Mouse (Mus musculus) embryo, embryonic 9.5 days (tissue): ENCODE results near the gene Trim61.
A peak's percentile ranks its signal among the peaks of the same experiment; 100 is the strongest.
"Not testable (repeated sequence)": the region's sequence is repeated elsewhere in the genome, so short reads cannot be mapped to it uniquely, and the experiment has no call there.

Experiments used
- DNase-seq: peaks from one replicate; pipeline ENCODE4 v3.0.0-alpha.2; 2017; ENCODE audit errors: extremely low spot score

The Trim61 gene

GRCm38 (mm10) chr8:65018423-65018822 lies at the start of gene Trim61, which contains the start of gene Trim60:
TSS of gene Trim61 (minus strand) at chr8:65018523.
TSS of gene Trim60 (minus strand) at chr8:65018584.
- DNase-seq: no peak

GRCm38 (mm10) chr8:65067694-65068472 lies 49.6 kb upstream of the Trim61 start:
- no peak for DNase-seq

- DNase-seq: no peak
Observed at GRCm38 (mm10) chr8:65067031-65067430, 48.7 kb upstream of the Trim61 start.

- DNase-seq: no peak
Observed at GRCm38 (mm10) chr8:65065622-65066021, 47.3 kb upstream of the Trim61 start.

GRCm38 (mm10) chr8:65064071-65064470 lies 45.7 kb upstream of the Trim61 start:
- no peak for DNase-seq

- DNase-seq: no peak
Observed at GRCm38 (mm10) chr8:65062195-65062594, 43.9 kb upstream of the Trim61 start.

- DNase-seq: no peak
Observed at GRCm38 (mm10) chr8:65056722-65057121, 38.4 kb upstream of the Trim61 start.

GRCm38 (mm10) chr8:65053968-65054367 lies 35.6 kb upstream of the Trim61 start:
- DNase-seq: no peak

- no peak for DNase-seq
Observed at GRCm38 (mm10) chr8:65053554-65053953, 35.2 kb upstream of the Trim61 start.

GRCm38 (mm10) chr8:65047801-65048200 lies 29.5 kb upstream of the Trim61 start:
- no peak for DNase-seq

GRCm38 (mm10) chr8:65047193-65047592 lies 28.9 kb upstream of the Trim61 start:
- no peak for DNase-seq

- DNase-seq: no peak
Observed at GRCm38 (mm10) chr8:65046565-65046964, 28.2 kb upstream of the Trim61 start.

GRCm38 (mm10) chr8:65037117-65037533 lies 18.8 kb upstream of the Trim61 start, which contains the start of gene Apela:
TSS of gene Apela (minus strand) at chr8:65037336.
- peak; percentile 78 for DNase-seq

GRCm38 (mm10) chr8:65034136-65034535 lies 15.8 kb upstream of the Trim61 start:
- no peak for DNase-seq

GRCm38 (mm10) chr8:65033056-65033455 lies 14.7 kb upstream of the Trim61 start:
- DNase-seq: no peak

- no peak for DNase-seq
Observed at GRCm38 (mm10) chr8:65032107-65032506, 13.8 kb upstream of the Trim61 start.

- DNase-seq: no peak
Observed at GRCm38 (mm10) chr8:65030735-65031485, 12.6 kb upstream of the Trim61 start.

GRCm38 (mm10) chr8:65029776-65030175 lies 11.5 kb upstream of the Trim61 start:
- DNase-seq: no peak

GRCm38 (mm10) chr8:65028959-65029686 lies 10.8 kb upstream of the Trim61 start:
- DNase-seq: no peak

GRCm38 (mm10) chr8:65022485-65022884 lies 4.2 kb upstream of the Trim61 start:
- peak; percentile 54 for DNase-seq

- not testable (repeated sequence) for DNase-seq
Observed at GRCm38 (mm10) chr8:65007616-65008015, 10.7 kb downstream of the Trim61 start.

GRCm38 (mm10) chr8:64998806-64999365 lies 19.4 kb downstream of the Trim61 start:
- DNase-seq: no peak
